Mouse (Mus musculus) kidney, embryonic 14.5 days (tissue): ENCODE data around the gene Ncbp3. TPM values are rescaled to one million over a fixed set of nuclear protein-coding genes. Genes with fewer than 3 reads are reported as not detected.

Source experiments
- ATAC-seq: fragments of 200-750 bp; cut with Nextera tagmentation; 2 replicates; pipeline ENCODE4 v1.8.0; 2017; ENCODE audit warnings: moderate number of reproducible peaks, mild to moderate bottlenecking, moderate TSS enrichment, moderate library complexity; ENCODE audit not compliant: low FRiP score, low TSS enrichment
- H3K27ac ChIP-seq: fragments of 300-500 bp; sonication (generic); 2 replicates; pipeline ENCODE4 v1.5.1; 2014; ENCODE audit warnings: low read depth, mild to moderate bottlenecking, low read length, moderate library complexity, mixed read lengths
- H3K27me3 ChIP-seq: fragments of 300-500 bp; sonication (generic); 2 replicates; pipeline ENCODE4 v1.6.1; 2014; ENCODE audit warnings: mild to moderate bottlenecking, low read length; ENCODE audit not compliant: control insufficient read depth, insufficient read depth
- H3K36me3 ChIP-seq: fragments of 300-500 bp; sonication (generic); 2 replicates; pipeline ENCODE4 v1.6.1; 2014; ENCODE audit warnings: low read length, mixed read lengths; ENCODE audit not compliant: control insufficient read depth, insufficient read depth
- H3K4me1 ChIP-seq: fragments of 300-500 bp; sonication (generic); 2 replicates; pipeline ENCODE4 v1.6.1; 2014; ENCODE audit warnings: low read length, mixed read lengths; ENCODE audit not compliant: control insufficient read depth, insufficient read depth
- H3K4me2 ChIP-seq: fragments of 300-500 bp; sonication (generic); replicated peaks from 2 replicates; pipeline ENCODE4 v1.6.1; 2014; ENCODE audit warnings: low read depth, mild to moderate bottlenecking, low read length
- H3K4me3 ChIP-seq: fragments of 300-500 bp; sonication (generic); 2 replicates; pipeline ENCODE4 v1.5.1; 2014; ENCODE audit warnings: mild to moderate bottlenecking, low read length
- H3K9ac ChIP-seq: fragments of 300-500 bp; sonication (generic); 2 replicates; pipeline ENCODE4 v1.6.1; 2014; ENCODE audit warnings: low read depth, mild to moderate bottlenecking, low read length, moderate library complexity
- H3K9me3 ChIP-seq: fragments of 300-500 bp; sonication (generic); 2 replicates; pipeline ENCODE4 v1.6.1; 2016; ENCODE audit warnings: low read length; ENCODE audit not compliant: control insufficient read depth
- WGBS: fragments of 180-500 bp; shearing (Covaris S2); extraction: QIAGEN DNeasy Blood & Tissue Kit; methylation state at CpG from one replicate; pipeline ENCODE4 v1.1.7; 2014; 5-methylcytosine and 5-hydroxymethylcytosine counted together
- polyA plus RNA-seq: library from polyadenylated mRNA; unstranded; fragments of >200 nt; fragmentation: Nextera tagmentation; extraction: Ambion mirVana; gene quantifications from 2 replicates; pipeline ENCODE4 v1.2.1, GENCODE M21; 2014

Gene Ncbp3
- polyA plus RNA-seq, 1 experiment from 2014 or later = 12.9 TPM

GRCm38 (mm10) chr11:73085391-73085790, 37.8 kb downstream of the Ncbp3 start:
- Histone ChIP-seq H3K4me2 (no peak overlapping the region), H3K4me1 (0 out of 2 replicates have a peak, but pooled peaks cover 2% of the 10 kb centered on the region), H3K4me3 (no peak overlapping the region), H3K27ac (no peak overlapping the region), H3K27me3 (no peaks in the 10 kb centered on the region), H3K36me3 (peaks cover 24% of the 10 kb centered on the region), H3K9me3 (no peaks in the 10 kb centered on the region), H3K9ac (no peak overlapping the region)
- no peak for ATAC-seq
- WGBS = 72% methylated on average over 7 of the region's 7 CpGs

GRCm38 (mm10) chr11:73087700-73088480, 40.3 kb downstream of the Ncbp3 start:
- Histone ChIP-seq H3K27me3 (no peaks in the 10 kb centered on the region), H3K36me3 (peaks cover 6% of the 10 kb centered on the region; the same call in 1 of the 2 replicates), H3K4me1 (0 out of 2 replicates have a peak, but pooled peaks cover 2% of the 10 kb centered on the region), H3K9ac (no peak overlapping the region), H3K4me3 (no peak overlapping the region), H3K9me3 (no peaks in the 10 kb centered on the region), H3K4me2 (no peak overlapping the region), H3K27ac (no peak overlapping the region)
- ATAC-seq = no peak
- 58% methylated on average over 6 of the region's 6 CpGs for WGBS

- Histone ChIP-seq H3K36me3 (no peaks in the 10 kb centered on the region), H3K27me3 (no peaks in the 10 kb centered on the region), H3K4me2 (no peak within 1 kb of the TSS), H3K4me1 (0 out of 2 replicates have a peak, but pooled peaks cover 2% of the 10 kb centered on the region), H3K4me3 (no peak within 1 kb of the TSS), H3K9me3 (no peaks in the 10 kb centered on the region), H3K9ac (no peak within 1 kb of the TSS), H3K27ac (no peak within 1 kb of the TSS)
- WGBS = 82% methylated on average over 4 of the region's 4 CpGs
- no peak for ATAC-seq
Observed at GRCm38 (mm10) chr11:73090283-73090682, 42.7 kb downstream of the Ncbp3 start, which contains the start of gene Itgae. Gene Itgae, plus strand, starts transcription at chr11:73090583.

DNA sequence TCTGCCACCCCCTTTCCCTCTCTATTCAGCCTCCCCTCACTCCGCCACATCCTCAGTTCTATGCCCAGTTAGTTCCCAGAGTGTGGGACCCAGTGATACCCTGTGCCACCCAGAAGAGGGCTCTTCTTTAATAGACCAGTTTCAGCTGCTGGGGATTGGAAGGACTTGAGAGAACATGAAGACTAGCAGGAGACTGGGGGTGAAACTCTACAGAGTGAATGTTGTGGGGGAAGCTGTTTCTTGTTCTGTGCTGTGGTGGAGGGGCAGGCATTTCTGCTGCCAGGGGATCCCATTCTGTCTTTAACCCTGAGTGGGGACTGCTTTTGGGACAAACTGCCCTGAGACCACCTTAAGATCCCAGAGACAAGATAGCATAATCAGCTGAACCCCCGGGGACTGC, 43.2 kb downstream of the Ncbp3 start:
- 98% methylated on average over 2 of the region's 2 CpGs for WGBS
- no peak overlapping the region for H3K4me3 ChIP-seq
- H3K9ac ChIP-seq = no peak overlapping the region

DNA sequence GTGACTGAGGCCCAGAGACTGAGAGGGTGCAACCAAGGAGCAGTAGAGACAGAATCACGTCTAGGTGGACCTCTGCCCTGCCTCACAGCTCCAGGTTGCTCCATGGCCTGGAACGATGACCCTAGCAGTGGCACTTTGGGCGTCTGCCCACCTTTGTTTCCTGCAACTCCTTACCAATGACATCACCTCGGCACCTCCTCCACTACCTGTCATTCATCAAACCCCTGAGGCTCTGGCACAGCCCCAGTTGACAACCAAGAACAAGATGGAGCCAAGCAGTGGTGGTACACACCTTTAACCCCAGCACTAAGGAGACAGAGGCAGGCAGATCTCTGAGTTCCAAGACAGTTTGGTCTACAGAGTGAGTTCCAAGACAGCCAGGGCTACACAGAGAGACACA, 44.5 kb downstream of the Ncbp3 start:
- no peak for ATAC-seq
- H3K4me1 ChIP-seq = 0 out of 2 replicates have a peak, but pooled peaks cover 2% of the 10 kb centered on the region
- no peak overlapping the region for H3K4me3 ChIP-seq
- no peak overlapping the region for H3K9ac ChIP-seq
- H3K4me2 ChIP-seq = no peak overlapping the region
- H3K27ac ChIP-seq = no peak overlapping the region
- H3K27me3 ChIP-seq = no peaks in the 10 kb centered on the region
- whole genome bisulfite sequencing = 67% methylated on average over 4 of the region's 4 CpGs
- H3K9me3 ChIP-seq = no peaks in the 10 kb centered on the region
- H3K36me3 ChIP-seq = no peaks in the 10 kb centered on the region

More for the DNA sequence above, 43.2 kb downstream of the Ncbp3 start:
- no peaks in the 10 kb centered on the region for H3K9me3 ChIP-seq
- H3K36me3 ChIP-seq = no peaks in the 10 kb centered on the region
- H3K27me3 ChIP-seq = no peaks in the 10 kb centered on the region
- no peak overlapping the region for H3K4me2 ChIP-seq
- H3K27ac ChIP-seq = no peak overlapping the region
- H3K4me1 ChIP-seq = 0 out of 2 replicates have a peak, but pooled peaks cover 2% of the 10 kb centered on the region
- no peak for ATAC-seq

DNA sequence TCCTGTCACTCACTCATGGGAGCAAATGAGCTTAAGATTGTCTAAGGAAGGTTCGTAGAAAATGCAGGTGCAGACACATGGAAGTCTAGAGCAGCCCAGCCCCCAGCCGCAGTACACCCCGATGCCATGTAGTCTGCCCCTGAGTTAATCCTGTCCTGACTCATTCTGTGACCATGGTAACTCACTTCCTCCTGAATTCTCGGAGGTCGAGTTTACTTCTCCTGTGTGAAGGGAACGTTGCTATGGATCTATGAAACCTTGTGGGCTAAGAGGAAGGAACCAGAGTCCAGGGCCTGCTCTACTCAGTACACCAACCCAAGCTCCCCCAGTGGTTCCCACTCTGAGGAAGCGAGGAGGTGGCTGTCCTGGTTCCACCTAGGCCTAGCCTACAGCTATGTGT, 45.3 kb downstream of the Ncbp3 start:
- ATAC-seq = no peak
- H3K27ac ChIP-seq = no peak overlapping the region
- no peaks in the 10 kb centered on the region for H3K4me1 ChIP-seq
- H3K4me2 ChIP-seq = no peak overlapping the region
- no peaks in the 10 kb centered on the region for H3K27me3 ChIP-seq
- H3K9ac ChIP-seq = no peak overlapping the region
- no peaks in the 10 kb centered on the region for H3K9me3 ChIP-seq
- 80% methylated on average over 7 of the region's 7 CpGs for WGBS
- no peak overlapping the region for H3K4me3 ChIP-seq
- no peaks in the 10 kb centered on the region for H3K36me3 ChIP-seq

GRCm38 (mm10) chr11:73094231-73094995, 46.8 kb downstream of the Ncbp3 start:
- no peaks in the 10 kb centered on the region for H3K9me3 ChIP-seq
- H3K4me3 ChIP-seq = no peak overlapping the region
- H3K4me1 ChIP-seq = no peaks in the 10 kb centered on the region
- H3K27ac ChIP-seq = no peak overlapping the region
- WGBS = 84% methylated on average over 11 of the region's 11 CpGs
- ATAC-seq = no peak
- no peaks in the 10 kb centered on the region for H3K36me3 ChIP-seq
- H3K4me2 ChIP-seq = no peak overlapping the region
- no peaks in the 10 kb centered on the region for H3K27me3 ChIP-seq
- no peak overlapping the region for H3K9ac ChIP-seq

DNA sequence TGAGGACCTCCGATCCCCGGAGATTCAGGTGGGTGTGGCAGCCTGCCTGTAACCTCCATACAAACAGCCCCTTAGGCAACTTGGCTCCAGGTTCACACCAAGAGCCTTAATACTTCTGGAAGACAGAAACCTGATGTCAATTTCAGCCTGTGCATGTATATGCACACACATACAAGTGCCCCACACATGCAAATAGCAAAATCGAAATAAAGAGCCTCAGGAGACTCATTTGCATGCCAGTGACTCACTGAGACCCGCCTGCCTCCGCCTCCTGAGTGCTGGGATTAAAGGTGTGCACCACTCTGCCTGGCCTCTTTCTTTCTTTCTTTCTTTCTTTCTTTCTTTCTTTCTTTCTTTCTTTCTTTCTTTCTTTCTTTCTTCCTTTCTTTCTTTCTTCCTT, 51.3 kb downstream of the Ncbp3 start:
- H3K4me3 ChIP-seq = no peak overlapping the region
- ATAC-seq = no peak
- H3K27me3 ChIP-seq = no peaks in the 10 kb centered on the region
- H3K9ac ChIP-seq = no peak overlapping the region
- H3K27ac ChIP-seq = no peak overlapping the region
- no peaks in the 10 kb centered on the region for H3K36me3 ChIP-seq
- WGBS = 69% methylated on average over 5 of the region's 5 CpGs
- H3K9me3 ChIP-seq = no peaks in the 10 kb centered on the region
- H3K4me1 ChIP-seq = no peaks in the 10 kb centered on the region
- H3K4me2 ChIP-seq = no peak overlapping the region
